Mouse (Mus musculus): ENCODE measurements at regions not wholly inside any gene's neighbourhood (a gene's known extent, or its start where the extent isn't known, plus 50 kb on each side); places are given as distances from the start of the nearest gene placed in this dataset.

DNA sequence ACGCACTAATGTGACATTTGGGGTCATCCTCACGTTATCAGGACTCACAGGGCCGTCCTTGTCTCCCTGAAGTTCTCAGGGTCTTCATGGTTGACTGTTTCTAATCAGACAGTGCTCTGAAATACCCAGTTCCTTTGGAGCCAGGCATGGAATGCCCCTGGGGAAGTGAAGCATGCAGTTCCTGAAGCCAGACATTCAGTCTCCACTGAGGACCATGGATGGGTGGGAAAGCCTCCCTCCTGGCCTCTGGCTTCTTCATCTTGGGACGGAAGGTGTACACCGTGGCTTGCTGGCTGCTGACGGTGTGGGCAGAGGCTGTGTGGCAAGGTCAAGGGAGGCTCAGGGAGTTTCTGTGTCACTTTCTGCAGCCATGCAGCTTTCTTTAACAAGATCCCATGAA is 184.2 kb upstream of the Gm5148 start:
- no peak for DNase-seq
- intact Hi-C loops (cut with DNase I) = no loop called here

DNA sequence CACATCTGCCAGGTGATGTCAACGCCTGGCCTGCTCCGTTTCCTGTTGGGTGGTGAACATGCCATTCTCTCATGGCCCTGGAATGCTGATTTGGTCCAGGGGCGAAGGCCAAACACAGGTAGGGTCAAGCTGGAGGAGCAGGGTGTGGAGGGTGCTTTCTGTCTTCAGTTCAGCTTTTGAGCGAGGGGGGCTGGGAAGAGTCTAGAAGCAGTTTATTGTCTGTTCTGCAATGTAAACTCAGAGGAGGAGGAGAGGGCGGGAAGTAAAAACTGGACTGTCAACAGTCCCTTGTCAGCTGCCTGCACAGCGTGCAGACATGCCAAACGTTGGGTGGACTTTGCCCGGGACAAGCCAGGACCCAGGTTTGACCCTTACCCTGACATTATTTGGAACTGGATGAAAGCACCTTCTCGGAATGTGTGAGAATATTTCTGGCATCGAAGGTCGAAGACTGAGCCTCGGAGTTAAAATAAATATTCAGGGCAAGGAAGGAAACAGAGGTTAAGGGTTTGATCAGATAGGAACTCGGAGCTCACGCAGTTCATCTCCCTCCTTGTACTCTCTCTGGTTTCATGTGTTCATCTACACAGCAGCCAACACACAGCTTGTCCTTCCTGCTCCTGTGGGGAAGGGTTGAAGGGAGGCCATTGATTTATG is 183.3 kb upstream of the Gm5148 start:
- intact Hi-C loops (cut with DNase I) = no loop called here
- DNase-seq = peak; percentile 45 to 59

DNA sequence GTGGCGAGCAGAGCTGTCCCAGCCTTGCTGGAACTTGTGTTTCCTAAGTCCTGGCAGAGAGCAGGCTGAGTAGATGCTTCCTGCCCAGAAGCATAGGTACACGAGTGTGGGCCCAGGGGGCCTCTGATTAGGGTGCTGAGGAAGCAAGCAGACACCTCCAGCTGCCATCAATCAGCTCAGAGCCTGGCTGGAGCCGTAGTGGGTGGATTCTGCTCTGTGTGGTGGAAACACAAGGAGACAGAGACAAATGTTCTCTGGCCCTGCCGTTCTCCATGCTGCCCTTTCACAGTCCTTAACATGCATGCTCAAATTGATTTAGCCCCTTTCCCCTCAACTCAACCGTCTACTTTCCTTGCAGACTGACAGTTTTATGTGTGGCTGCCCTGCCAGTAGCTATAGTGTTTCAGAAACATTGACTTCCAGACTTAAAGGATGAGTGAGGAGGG is 182.5 kb upstream of the Gm5148 start:
- DNase-seq = peak; percentile 29 to 50
- intact Hi-C loops (cut with DNase I) = no loop called here

DNA sequence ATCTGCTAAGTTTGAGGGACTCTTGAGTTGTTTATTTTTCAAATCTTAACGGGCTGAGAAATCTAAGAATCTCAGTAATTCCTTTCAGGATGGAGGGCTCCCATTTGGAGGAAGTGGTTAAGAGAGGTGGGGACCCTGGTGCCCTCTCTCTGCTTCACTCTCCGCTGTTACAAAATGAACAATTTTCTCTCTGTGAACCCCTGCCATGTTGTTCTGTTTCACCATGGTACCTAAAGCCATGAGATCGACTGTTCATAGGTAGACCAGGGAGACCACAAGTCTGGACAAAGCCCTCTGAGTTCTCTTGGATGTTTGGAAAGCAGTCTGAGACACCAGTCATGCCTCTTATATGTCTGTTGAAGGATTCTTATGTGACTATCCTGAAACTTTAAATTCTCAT is 179.9 kb upstream of the Gm5148 start:
- DNase-seq = no peak
- intact Hi-C loops (cut with DNase I) = no loop called here

DNA sequence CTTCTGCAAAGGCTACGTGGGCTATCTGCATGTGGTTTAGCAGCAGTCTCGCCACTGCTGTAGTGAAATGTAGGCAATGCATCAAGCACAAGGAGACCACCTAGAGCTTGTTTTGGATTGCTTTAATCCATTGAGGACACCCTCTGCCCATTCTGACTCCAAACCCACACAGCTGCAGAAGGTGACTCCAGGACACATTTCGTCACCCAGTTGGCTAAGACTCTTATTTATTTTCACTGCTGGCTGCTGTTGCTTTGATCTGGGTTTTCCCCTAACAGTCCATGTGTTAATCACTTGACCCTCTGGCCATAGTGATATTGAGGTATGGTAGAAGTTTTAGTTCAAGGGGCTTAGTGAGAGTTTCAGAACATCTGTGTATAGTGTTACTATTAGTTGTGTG is 179.2 kb upstream of the Gm5148 start:
- intact Hi-C loops (cut with DNase I) = no loop called here
- peak; percentile 25 to 46 for DNase-seq

DNA sequence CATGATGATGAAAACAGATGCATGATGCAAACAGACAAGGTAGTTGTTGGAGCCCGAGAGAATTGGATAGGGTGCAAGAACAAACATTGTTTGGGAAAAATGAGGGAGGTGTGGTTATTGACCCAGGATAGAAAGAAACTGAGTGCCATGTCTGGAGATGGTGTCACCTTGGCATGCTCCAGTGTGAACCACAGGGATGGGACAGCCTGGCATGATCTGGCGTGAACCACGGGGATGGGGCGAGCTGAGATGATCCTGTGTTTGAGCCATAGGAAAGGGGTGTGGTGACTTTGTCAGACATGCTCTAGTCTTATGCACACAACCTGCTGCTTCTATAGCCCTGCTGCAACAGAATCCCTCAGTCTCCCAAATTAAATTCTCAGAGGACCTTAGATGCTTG is 178.7 kb upstream of the Gm5148 start:
- intact Hi-C loops (cut with DNase I) = no loop called here
- DNase-seq = no peak

DNA sequence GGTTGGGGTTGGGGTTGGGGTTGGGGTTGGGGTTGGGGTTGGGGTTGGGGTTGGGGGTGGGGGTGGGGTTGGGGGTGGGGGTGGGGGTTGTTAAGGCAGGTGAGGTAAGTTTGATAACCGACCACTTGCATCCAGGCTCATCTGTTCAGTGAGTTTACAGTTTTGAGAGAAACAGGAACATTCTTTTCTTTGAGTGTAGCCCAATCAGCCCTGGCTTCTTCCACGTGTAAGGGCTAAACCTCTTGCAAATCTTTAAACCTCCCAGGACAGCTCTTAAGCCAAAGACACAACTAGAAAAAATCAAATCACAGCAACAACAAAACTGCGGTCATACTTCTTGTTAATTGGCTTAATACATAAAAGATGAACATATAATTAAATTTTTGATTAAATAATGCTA is 173.1 kb upstream of the Gm5148 start:
- DNase-seq = no peak
- intact Hi-C loops (cut with DNase I) = no loop called here

DNA sequence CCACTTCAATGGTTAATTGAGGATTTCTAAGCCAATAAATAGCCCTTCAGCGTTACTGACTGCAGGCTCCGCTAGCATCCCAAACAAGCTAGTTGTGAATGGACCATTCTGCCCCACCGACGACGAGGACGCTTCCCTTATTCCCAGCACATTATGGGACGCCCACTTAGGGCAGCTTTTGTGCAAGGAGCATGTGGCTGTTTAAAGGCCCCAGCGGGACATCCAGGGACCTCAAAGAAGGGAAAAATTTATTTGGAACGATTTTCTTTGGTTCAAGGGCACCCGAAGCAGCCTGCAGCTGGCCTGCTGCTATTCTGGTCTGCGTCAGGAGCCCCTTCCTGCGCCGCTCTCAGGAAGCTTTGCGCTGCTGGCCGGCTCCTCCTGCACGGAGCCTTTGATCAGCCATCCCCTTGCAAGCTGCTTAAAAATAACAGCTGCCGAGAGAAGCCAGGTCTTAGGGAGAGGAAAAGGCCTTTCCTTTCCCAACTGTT is 172.6 kb upstream of the Gm5148 start:
- intact Hi-C loops (cut with DNase I) = no loop called here

DNA sequence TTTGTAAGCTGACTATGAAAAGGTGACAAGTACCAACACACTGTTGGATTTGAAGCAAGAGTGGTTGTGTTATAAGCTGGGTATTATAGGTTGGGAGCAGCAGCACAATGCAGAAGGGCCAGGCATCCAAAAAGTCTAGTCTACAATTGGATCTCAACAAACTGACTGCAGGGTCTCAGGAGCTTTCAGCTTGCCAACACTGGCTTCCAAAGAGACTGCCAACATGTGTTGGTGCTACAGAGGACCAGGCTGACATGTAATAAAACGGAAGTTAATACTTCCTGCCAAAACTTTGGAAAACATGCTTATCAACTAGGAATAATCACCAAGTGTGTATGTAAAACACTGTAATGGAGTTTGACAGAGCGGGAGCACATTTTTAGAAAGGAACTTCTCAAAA is 170.3 kb upstream of the Gm5148 start:
- intact Hi-C loops (cut with DNase I) = no loop called here
- no peak for DNase-seq

More for the DNA sequence above, 172.6 kb upstream of the Gm5148 start:
- peak; percentile 60 to 63 for DNase-seq

DNA sequence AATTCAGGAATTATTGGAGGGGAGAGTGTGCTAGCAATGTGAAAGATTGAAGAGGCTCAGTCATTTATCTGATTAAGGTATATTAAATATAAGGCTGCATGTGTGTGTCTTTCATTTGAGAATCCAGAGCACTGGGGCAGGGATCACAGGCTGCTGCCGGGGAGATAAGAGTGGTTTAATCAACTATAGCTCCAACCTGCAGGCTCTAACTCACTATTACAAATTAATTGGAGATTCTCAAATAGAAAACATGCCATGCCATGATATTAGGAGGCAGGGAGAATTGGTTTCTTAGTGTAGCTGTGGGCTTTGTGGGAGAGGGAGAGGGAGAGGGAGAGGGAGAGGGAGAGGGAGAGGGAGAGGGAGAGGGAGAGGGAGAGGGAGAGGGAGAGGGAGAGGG is 165.9 kb upstream of the Gm5148 start:
- intact Hi-C loops (cut with DNase I) = no loop called here

DNA sequence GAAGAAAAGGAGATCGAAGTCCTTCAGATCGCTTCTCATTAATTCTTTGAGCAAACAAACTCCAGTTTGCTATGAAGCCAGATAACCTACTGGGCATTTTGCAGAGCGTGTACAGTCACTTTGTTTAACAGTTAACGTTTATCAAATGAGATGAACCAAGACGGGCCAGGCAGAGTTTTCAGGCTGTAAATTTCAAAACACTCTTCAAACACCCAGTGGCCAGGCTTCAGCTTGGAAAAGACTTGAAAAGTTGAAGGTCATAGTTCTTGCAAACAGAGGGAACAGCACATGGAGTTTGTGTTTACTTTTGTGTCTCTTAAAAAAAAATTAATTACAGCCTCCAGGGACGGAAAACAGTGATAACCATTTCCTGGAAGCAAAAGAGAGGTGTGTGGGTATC is 164.2 kb upstream of the Gm5148 start:
- intact Hi-C loops (cut with DNase I) = no loop called here
- DNase-seq = no peak

More for the DNA sequence above, 165.9 kb upstream of the Gm5148 start:
- DNase-seq = no peak

DNA sequence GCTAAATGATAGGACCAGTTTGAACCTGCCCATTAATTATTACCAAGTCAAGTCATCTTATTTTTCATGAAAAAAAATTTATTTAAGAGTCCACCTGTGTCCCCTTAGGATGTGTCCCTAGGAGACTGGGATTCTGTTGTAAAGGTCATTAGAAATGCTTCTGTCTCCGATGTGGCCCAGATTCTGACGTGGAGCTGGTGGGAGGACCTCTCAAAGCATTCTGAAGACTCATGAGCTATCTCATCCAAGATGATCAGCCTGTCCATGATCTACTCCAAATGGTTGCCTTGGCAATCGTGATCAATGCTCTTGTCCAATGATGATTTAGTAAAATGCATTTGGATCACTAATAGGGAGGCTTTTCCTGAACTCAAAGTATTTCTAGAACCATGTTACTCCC is 163.4 kb upstream of the Gm5148 start:
- intact Hi-C loops (cut with DNase I) = no loop called here
- DNase-seq = no peak

DNA sequence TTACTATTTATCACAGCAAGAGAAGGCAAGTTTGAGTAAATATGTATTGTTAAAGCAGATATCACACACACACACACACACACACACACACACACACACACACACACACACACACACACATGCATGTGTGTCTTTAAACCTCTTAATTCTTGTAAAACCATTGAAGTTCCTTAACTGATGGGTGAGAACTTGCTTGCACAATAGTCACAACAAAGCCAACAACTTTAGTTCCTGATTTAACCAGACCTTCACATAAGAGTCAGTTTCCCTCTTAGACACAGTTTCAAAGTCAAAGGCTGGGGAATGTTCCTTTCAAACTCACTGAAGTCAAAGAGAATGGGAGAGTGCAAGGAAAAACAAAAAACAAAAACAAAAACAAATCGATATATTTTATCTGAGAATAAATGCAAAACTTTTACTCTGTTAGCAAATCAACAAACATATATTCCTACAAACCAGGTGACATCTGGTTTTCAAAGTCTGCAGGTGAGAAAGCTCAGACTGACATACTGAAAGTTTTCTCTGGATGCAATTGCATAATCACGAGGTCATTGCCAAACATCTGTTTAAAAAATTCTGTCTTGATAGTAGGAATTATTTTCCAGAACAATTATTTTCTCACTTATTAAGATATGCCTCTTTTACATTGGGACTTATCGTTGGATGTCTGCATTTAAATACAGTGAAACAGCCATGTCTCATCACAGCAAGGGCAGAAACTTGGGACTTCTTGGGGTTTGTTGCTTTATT is 162.6 kb upstream of the Gm5148 start:
- no peak for DNase-seq
- intact Hi-C loops (cut with DNase I) = no loop called here

DNA sequence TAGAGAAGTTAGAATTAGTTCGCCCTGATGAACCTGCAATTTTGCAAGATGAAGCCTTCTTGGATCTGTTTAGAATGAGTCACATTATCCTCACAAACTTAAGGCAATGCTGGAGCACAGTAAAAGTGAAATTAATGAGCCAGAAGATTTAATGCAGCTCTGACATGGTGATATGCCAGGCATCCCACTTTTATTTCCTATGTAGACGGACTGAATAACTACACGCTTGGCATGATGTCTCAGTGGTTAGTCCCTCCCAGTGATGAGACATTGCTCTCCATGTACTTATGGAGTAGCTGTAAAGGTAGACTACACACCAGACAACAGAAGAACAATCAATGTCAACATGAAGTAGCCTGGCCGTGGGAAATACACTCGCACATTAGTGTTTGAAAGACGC is 161.5 kb upstream of the Gm5148 start:
- DNase-seq = no peak
- intact Hi-C loops (cut with DNase I) = no loop called here

DNA sequence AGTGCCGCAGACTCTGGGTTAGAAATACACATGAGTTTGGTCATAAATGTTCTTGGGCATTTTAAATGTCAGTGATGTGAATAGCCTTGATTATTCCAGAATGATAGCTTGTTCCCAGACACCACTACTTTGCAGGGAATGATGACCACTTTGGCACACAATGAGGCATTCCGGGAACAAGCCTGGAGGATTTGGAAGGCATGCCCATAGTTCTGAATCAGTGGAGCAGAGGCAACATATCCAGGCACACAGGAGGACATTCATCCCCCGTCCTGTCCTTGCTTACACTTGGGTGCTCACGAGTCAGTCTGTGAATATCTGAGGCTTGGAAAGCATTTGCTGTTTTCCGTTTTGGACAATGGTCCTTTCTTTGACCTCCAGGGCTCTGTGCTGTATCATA is 158.1 kb upstream of the Gm5148 start:
- intact Hi-C loops (cut with DNase I) = no loop called here
- peak; percentile 29 to 38 for DNase-seq

DNA sequence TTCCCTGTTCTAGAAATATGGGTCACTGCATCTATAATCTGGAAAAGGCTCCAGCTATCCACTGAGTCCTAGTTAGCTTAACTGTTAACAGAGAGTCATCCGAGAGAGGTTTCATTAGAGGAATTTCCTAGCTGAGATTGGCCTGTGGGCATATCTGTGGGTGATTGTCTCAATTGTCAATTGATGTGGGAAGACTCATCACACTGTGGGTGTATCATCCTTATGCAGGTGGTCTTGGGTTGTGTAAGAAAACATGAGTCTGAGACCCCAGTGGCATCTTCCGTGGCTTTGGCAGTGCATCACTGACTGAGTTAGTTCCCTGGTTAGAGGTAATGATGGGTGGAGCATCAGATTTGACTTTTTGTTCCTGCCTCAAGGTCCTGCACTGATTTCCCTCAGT is 156.7 kb upstream of the Gm5148 start:
- intact Hi-C loops (cut with DNase I) = no loop called here
- DNase-seq = no peak

DNA sequence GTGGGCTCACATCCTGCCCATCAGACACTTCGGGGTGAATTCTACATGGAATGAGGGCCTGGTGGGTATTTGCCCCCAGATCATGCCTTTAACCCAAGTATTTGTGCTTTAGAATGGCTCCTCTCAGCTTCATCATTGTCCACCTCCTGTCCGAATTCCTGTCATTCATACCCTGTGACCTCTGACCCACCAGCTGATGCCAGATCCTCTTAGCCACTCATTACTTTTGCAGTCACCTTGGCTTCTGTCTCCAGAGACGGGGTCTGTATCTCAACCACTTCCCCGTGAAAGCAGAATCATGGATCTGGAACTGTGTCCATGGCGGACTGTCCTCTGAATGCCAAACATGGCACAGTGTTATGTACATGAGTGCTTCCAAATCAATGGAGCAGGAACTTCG is 154.8 kb upstream of the Gm5148 start:
- intact Hi-C loops (cut with DNase I) = loop anchor here (5.0 kb wide), 2 partner anchors 58 to 237 kb away; no protein-coding TSS in a partner anchor
- DNase-seq = no peak

DNA sequence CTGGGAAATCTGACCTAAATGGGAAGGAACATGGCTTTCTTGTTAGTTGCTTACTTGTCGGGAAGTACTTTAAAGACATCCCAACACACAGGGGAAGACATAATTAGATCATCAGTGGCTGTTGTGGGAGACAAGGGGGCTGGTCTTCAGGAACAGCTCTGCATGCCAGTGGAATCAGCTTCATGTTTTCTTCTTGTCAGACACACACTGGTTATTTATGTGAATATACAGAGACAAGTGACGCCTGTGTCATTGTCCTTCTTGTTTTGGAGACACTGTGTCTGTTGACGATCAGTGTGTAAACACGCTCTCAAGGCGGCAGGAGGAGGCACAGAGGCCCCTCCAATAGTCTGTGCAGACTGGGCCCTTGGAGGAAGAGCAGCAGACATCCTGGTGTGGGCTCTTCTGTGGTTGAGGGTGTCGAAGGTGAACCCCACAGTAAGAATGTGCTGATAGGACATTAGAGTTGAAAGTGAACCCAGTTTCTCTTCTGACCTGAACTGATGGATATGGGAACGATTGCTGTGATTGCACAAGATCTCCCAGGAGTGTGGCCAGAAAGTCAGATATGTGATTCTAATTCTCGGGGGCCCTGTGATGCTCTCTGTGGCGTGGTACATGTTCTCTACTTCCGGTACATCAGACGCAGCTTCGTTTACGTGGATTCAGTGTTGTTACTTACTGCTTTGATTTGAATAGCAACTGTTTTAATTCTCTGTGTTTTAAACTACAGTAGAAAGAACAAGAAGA is 151.9 kb upstream of the Gm5148 start:
- peak in 1 of 2 experiments; percentile 23 for DNase-seq
- intact Hi-C loops (cut with DNase I) = loop anchor here (5.0 kb wide), 2 partner anchors 61 to 234 kb away; no protein-coding TSS in a partner anchor

DNA sequence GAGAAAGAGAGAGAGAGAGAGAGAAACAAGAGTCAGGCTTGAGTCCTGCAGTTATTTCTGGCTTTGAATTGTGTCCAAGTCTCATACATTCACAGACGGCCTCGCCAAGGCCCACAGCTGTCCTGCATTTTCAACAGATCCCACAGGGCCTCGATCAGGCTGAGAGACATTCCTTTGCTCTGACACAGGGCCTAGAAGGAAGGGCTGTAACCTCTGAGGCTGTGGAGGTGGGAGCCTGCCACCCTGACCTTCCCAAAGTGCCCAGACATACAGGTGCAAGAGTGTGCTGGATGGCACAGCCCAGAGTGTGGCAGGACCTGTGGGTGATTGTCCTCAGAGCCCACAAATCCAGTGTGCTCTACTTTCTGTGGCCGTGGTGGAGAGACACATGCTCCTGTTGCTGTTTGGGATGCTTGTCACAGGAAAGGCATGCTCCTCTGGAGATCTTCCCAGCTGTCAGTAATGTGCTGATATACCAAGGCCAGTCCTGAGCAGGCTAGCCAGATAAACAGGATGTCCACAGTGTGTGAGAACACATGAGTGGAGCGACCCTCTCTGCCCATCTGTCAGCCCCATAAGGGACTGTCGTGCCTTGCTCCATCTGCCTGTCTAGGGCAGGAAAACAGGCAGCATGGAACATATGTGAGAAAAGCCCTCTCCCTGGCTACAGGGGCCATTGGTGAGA is 151.2 kb upstream of the Gm5148 start:
- DNase-seq = peak; percentile 76 to 82
- intact Hi-C loops (cut with DNase I) = loop anchor here (5.0 kb wide), 2 partner anchors 62 to 233 kb away; no protein-coding TSS in a partner anchor

DNA sequence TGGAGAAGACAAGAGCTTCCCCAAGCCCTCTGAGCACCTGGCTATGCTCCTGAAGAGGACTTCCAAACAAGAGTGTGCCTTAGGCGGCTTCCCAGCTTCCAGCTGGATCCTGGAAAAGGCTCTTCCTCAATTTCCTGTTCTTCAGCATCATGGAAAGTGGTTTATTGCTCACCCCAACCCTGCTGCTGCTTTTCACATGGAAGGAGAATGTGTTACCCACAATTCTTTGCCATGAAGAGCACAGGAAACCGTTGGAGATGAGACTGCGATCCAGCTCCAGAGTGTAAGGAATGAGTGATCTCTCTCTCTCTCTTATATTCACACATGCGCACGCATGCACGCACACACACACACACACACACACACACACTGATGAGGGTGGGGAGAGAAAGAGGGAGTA is 150.6 kb upstream of the Gm5148 start:
- peak; percentile 26 to 31 for DNase-seq
- intact Hi-C loops (cut with DNase I) = loop anchor here (5.0 kb wide), 3 partner anchors 62 to 233 kb away; no protein-coding TSS in a partner anchor
